Mouse (Mus musculus) olfactory bulb, adult 2 months (tissue): ENCODE data around the gene Ppp4r4.

Experiments
- CTCF ChIP-seq: fragments of 200-500 bp; IDR thresholded peaks from 2 replicates; pipeline ENCODE4 v1.5.1; 2012; ENCODE audit warnings: low read depth, mild to moderate bottlenecking, low read length, moderate library complexity; ENCODE audit not compliant: insufficient read depth
- POLR2A ChIP-seq: fragments of 200-500 bp; IDR thresholded peaks from 2 replicates; pipeline ENCODE4 v1.6.1; 2012; ENCODE audit warnings: mild to moderate bottlenecking, low read depth, low read length, moderate library complexity; ENCODE audit not compliant: insufficient read depth

GRCm38 (mm10) chr12:103492767-103493166 is 39.3 kb upstream of the Ppp4r4 start:
- TF ChIP-seq CTCF = no peak
- no peak for TF ChIP-seq POLR2A
